Mouse (Mus musculus): ENCODE measurements at regions not wholly inside any gene's neighbourhood (a gene's known extent, or its start where the extent isn't known, plus 50 kb on each side); places are given as distances from the start of the nearest gene placed in this dataset.
A peak's percentile ranks its signal among the peaks of the same experiment; 100 is the strongest.

DNA sequence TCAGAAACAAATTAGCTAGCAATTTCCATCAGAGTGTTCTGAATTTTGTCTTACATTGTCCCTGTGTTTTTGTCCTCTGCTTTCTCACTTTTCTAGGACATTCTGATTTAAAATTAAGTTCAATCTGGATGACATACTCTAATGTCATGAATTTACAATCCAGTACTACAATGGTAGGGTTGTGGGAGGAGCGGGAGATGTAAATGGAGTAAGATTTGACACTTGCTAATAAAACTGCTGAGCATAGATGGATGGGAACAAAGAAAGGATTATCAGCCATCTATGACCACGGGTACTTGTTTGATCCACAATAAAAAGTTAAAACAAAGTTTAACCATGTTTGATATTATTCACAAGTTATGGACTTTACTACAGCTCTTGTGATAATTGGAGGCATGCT is 94.9 kb upstream of the Erbb4 start:
- Histone ChIP-seq H3K9ac (replicated peaks; ENCODE audit: low read length) (no peak overlapping the region), H3K27ac (replicated peaks; ENCODE audit: low read depth, low read length) (no peak overlapping the region), H3K4me3 (replicated peaks; ENCODE audit: low read depth, low read length) (no peak overlapping the region), H3K27me3 (ENCODE audit: control insufficient read depth, insufficient read depth, low read length) (no peaks in the 10 kb centered on the region), H3K36me3 (ENCODE audit: control insufficient read depth, insufficient read depth, low read length) (no peaks in the 10 kb centered on the region), H3K9me3 (ENCODE audit: control insufficient read depth, low read length) (no peaks in the 10 kb centered on the region), H3K4me1 (ENCODE audit: control insufficient read depth, insufficient read depth, low read length) (no peaks in the 10 kb centered on the region), H3K4me2 (ENCODE audit: low read length) (no peak overlapping the region)
- DNase-seq (no peak), ATAC-seq (ENCODE audit: low FRiP score, low TSS enrichment) (no peak)
- WGBS = 37% methylated on average over 2 of the region's 2 CpGs

DNA sequence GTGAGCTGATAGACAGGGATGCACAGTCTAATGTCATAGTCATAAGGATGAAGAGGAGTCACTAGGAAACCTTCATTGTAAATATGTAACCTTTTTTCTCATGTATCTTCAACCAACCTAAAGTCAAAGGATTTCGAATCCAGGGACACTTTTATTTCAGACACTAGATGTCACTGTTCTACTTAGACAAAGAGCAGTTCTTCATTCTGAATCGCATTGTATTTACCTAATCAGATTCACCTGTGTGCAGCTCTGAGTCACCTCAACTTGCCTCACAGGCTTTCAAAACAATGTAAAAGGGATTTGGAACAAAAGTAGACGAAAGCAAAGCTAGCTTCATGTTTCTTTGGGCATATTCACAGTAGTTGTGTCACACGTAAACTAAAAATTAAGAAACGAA is 57.3 kb upstream of the Erbb4 start:
- no peak overlapping the region for H3K4me2 ChIP-seq (ENCODE audit: low read length)
- H3K9me3 ChIP-seq (ENCODE audit: control insufficient read depth, low read length) = no peaks in the 10 kb centered on the region
- no peaks in the 10 kb centered on the region for H3K27me3 ChIP-seq (ENCODE audit: control insufficient read depth, insufficient read depth, low read length)
- H3K9ac ChIP-seq (replicated peaks; ENCODE audit: low read length) = no peak overlapping the region
- no peak overlapping the region for H3K27ac ChIP-seq (replicated peaks; ENCODE audit: low read depth, low read length)
- 60% methylated on average over 5 of the region's 5 CpGs for WGBS
- no peak overlapping the region for H3K4me3 ChIP-seq (replicated peaks; ENCODE audit: low read depth, low read length)
- H3K4me1 ChIP-seq (ENCODE audit: control insufficient read depth, insufficient read depth, low read length) = no peaks in the 10 kb centered on the region
- no peaks in the 10 kb centered on the region for H3K36me3 ChIP-seq (ENCODE audit: control insufficient read depth, insufficient read depth, low read length)
- DNase-seq (peak; percentile 74), ATAC-seq (ENCODE audit: low FRiP score, low TSS enrichment) (no peak)

Measured in midbrain, embryonic 14.5 days (tissue).